Mouse (Mus musculus): Measurements from ENCODE around the gene Stard10. TPM values are rescaled to one million over a fixed set of nuclear protein-coding genes. Genes with fewer than 3 reads are reported as not detected.

The Stard10 gene
- polyA plus RNA-seq, 1 experiment = 58.2 TPM

- H3K9ac ChIP-seq (ENCODE audit: low read depth, poor library complexity, severe bottlenecking) = no peak overlapping the region
- H3K27ac ChIP-seq (ENCODE audit: insufficient read depth, low read length) = no peak overlapping the region
- no peaks in the 10 kb centered on the region for H3K4me1 ChIP-seq (ENCODE audit: control insufficient read depth, insufficient read depth, low read length)
- no peaks in the 10 kb centered on the region for H3K9me3 ChIP-seq (replicated peaks; ENCODE audit: control insufficient read depth, insufficient read depth, low read length, poor library complexity, severe bottlenecking)
- H3K4me3 ChIP-seq (ENCODE audit: low read depth, low read length) = no peak overlapping the region
- H3K27me3 ChIP-seq (ENCODE audit: control insufficient read depth, insufficient read depth, low read length, poor library complexity, severe bottlenecking) = no peaks in the 10 kb centered on the region
- TF ChIP-seq POLR2A (IDR thresholded peaks at IDR 0.05; ENCODE audit: insufficient read depth, low read length) (no peak), CTCF (IDR thresholded peaks at IDR 0.05; ENCODE audit: low read depth, low read length) (no peak), EP300 (IDR thresholded peaks at IDR 0.05; ENCODE audit: insufficient read depth, low read depth, low read length) (no peak)
- H3K36me3 ChIP-seq (ENCODE audit: control insufficient read depth, insufficient read depth, low read length, poor library complexity, severe bottlenecking) = peaks cover 2% of the 10 kb centered on the region
Measured at GRCm38 (mm10) chr7:101284504-101284903, 32.4 kb upstream of the Stard10 start.

- Histone ChIP-seq H3K36me3 (ENCODE audit: control insufficient read depth, insufficient read depth, low read length, poor library complexity, severe bottlenecking) (peaks cover 2% of the 10 kb centered on the region), H3K27me3 (ENCODE audit: control insufficient read depth, insufficient read depth, low read length, poor library complexity, severe bottlenecking) (no peaks in the 10 kb centered on the region), H3K9me3 (replicated peaks; ENCODE audit: control insufficient read depth, insufficient read depth, low read length, poor library complexity, severe bottlenecking) (no peaks in the 10 kb centered on the region), H3K9ac (ENCODE audit: low read depth, poor library complexity, severe bottlenecking) (no peak overlapping the region), H3K4me1 (ENCODE audit: control insufficient read depth, insufficient read depth, low read length) (no peaks in the 10 kb centered on the region), H3K4me3 (ENCODE audit: low read depth, low read length) (no peak overlapping the region), H3K27ac (ENCODE audit: insufficient read depth, low read length) (no peak overlapping the region)
- TF ChIP-seq CTCF (IDR thresholded peaks at IDR 0.05; ENCODE audit: low read depth, low read length) (no peak), POLR2A (IDR thresholded peaks at IDR 0.05; ENCODE audit: insufficient read depth, low read length) (no peak), EP300 (IDR thresholded peaks at IDR 0.05; ENCODE audit: insufficient read depth, low read depth, low read length) (no peak)
Measured at GRCm38 (mm10) chr7:101286891-101287290, 30.0 kb upstream of the Stard10 start.

GRCm38 (mm10) chr7:101287820-101288219 lies 29.1 kb upstream of the Stard10 start:
- no peak overlapping the region for H3K4me3 ChIP-seq (ENCODE audit: low read depth, low read length)
- no peak overlapping the region for H3K27ac ChIP-seq (ENCODE audit: insufficient read depth, low read length)
- peaks cover 2% of the 10 kb centered on the region for H3K36me3 ChIP-seq (ENCODE audit: control insufficient read depth, insufficient read depth, low read length, poor library complexity, severe bottlenecking)
- no peak overlapping the region for H3K9ac ChIP-seq (ENCODE audit: low read depth, poor library complexity, severe bottlenecking)
- no peaks in the 10 kb centered on the region for H3K4me1 ChIP-seq (ENCODE audit: control insufficient read depth, insufficient read depth, low read length)
- H3K9me3 ChIP-seq (replicated peaks; ENCODE audit: control insufficient read depth, insufficient read depth, low read length, poor library complexity, severe bottlenecking) = no peaks in the 10 kb centered on the region
- no peak for TF ChIP-seq EP300 (IDR thresholded peaks at IDR 0.05; ENCODE audit: insufficient read depth, low read depth, low read length)
- no peak for TF ChIP-seq POLR2A (IDR thresholded peaks at IDR 0.05; ENCODE audit: insufficient read depth, low read length)
- TF ChIP-seq CTCF (IDR thresholded peaks at IDR 0.05; ENCODE audit: low read depth, low read length) = no peak
- H3K27me3 ChIP-seq (ENCODE audit: control insufficient read depth, insufficient read depth, low read length, poor library complexity, severe bottlenecking) = no peaks in the 10 kb centered on the region

GRCm38 (mm10) chr7:101288436-101288835 lies 28.4 kb upstream of the Stard10 start:
- no peak overlapping the region for H3K4me3 ChIP-seq (ENCODE audit: low read depth, low read length)
- H3K36me3 ChIP-seq (ENCODE audit: control insufficient read depth, insufficient read depth, low read length, poor library complexity, severe bottlenecking) = peaks cover 2% of the 10 kb centered on the region
- no peak for TF ChIP-seq POLR2A (IDR thresholded peaks at IDR 0.05; ENCODE audit: insufficient read depth, low read length)
- TF ChIP-seq CTCF (IDR thresholded peaks at IDR 0.05; ENCODE audit: low read depth, low read length) = peak; percentile 67
- no peaks in the 10 kb centered on the region for H3K27me3 ChIP-seq (ENCODE audit: control insufficient read depth, insufficient read depth, low read length, poor library complexity, severe bottlenecking)
- no peak overlapping the region for H3K27ac ChIP-seq (ENCODE audit: insufficient read depth, low read length)
- H3K4me1 ChIP-seq (ENCODE audit: control insufficient read depth, insufficient read depth, low read length) = no peaks in the 10 kb centered on the region
- no peaks in the 10 kb centered on the region for H3K9me3 ChIP-seq (replicated peaks; ENCODE audit: control insufficient read depth, insufficient read depth, low read length, poor library complexity, severe bottlenecking)
- H3K9ac ChIP-seq (ENCODE audit: low read depth, poor library complexity, severe bottlenecking) = no peak overlapping the region

GRCm38 (mm10) chr7:101290401-101290800 lies 26.5 kb upstream of the Stard10 start:
- H3K4me3 ChIP-seq (ENCODE audit: low read depth, low read length) = no peak overlapping the region
- no peak overlapping the region for H3K9ac ChIP-seq (ENCODE audit: low read depth, poor library complexity, severe bottlenecking)
- no peaks in the 10 kb centered on the region for H3K9me3 ChIP-seq (replicated peaks; ENCODE audit: control insufficient read depth, insufficient read depth, low read length, poor library complexity, severe bottlenecking)
- peaks cover under 1% of the 10 kb centered on the region for H3K4me1 ChIP-seq (ENCODE audit: control insufficient read depth, insufficient read depth, low read length)
- no peak for TF ChIP-seq EP300 (IDR thresholded peaks at IDR 0.05; ENCODE audit: insufficient read depth, low read depth, low read length)
- no peak for TF ChIP-seq POLR2A (IDR thresholded peaks at IDR 0.05; ENCODE audit: insufficient read depth, low read length)
- TF ChIP-seq CTCF (IDR thresholded peaks at IDR 0.05; ENCODE audit: low read depth, low read length) = no peak
- no peaks in the 10 kb centered on the region for H3K27me3 ChIP-seq (ENCODE audit: control insufficient read depth, insufficient read depth, low read length, poor library complexity, severe bottlenecking)
- no peaks in the 10 kb centered on the region; the same call in 1 of the 2 replicates for H3K36me3 ChIP-seq (ENCODE audit: control insufficient read depth, insufficient read depth, low read length, poor library complexity, severe bottlenecking)
- no peak overlapping the region for H3K27ac ChIP-seq (ENCODE audit: insufficient read depth, low read length)

- Histone ChIP-seq H3K4me3 (ENCODE audit: low read depth, low read length) (no peak overlapping the region), H3K27me3 (ENCODE audit: control insufficient read depth, insufficient read depth, low read length, poor library complexity, severe bottlenecking) (no peaks in the 10 kb centered on the region), H3K4me1 (ENCODE audit: control insufficient read depth, insufficient read depth, low read length) (peaks cover 3% of the 10 kb centered on the region), H3K27ac (ENCODE audit: insufficient read depth, low read length) (no peak overlapping the region), H3K9me3 (replicated peaks; ENCODE audit: control insufficient read depth, insufficient read depth, low read length, poor library complexity, severe bottlenecking) (no peaks in the 10 kb centered on the region), H3K9ac (ENCODE audit: low read depth, poor library complexity, severe bottlenecking) (no peak overlapping the region), H3K36me3 (ENCODE audit: control insufficient read depth, insufficient read depth, low read length, poor library complexity, severe bottlenecking) (no peaks in the 10 kb centered on the region; the same call in 1 of the 2 replicates)
- no peak for TF ChIP-seq CTCF (IDR thresholded peaks at IDR 0.05; ENCODE audit: low read depth, low read length)
- no peak for TF ChIP-seq EP300 (IDR thresholded peaks at IDR 0.05; ENCODE audit: insufficient read depth, low read depth, low read length)
- no peak for TF ChIP-seq POLR2A (IDR thresholded peaks at IDR 0.05; ENCODE audit: insufficient read depth, low read length)
Measured at GRCm38 (mm10) chr7:101291211-101291610, 25.7 kb upstream of the Stard10 start.
